Mouse (Mus musculus): ENCODE data around the gene Camk2n2. TPM values are rescaled to one million over a fixed set of nuclear protein-coding genes. Genes with fewer than 3 reads are reported as not detected.
"Not testable (repeated sequence)": the region's sequence is repeated elsewhere in the genome, so short reads cannot be mapped to it uniquely, and the experiment has no call there.

Gene Camk2n2
- total RNA-seq (2021), result 100 to 1,000 TPM; 143 to 153 TPM
- long read RNA-seq, transcript Camk2n2-201 (2 exons, 1,291 nt), result major isoform, 100 of 112 reads
- long read RNA-seq, partial matches to known transcripts, result 11 of 112 reads
- long read RNA-seq, other reads (novel, unspliced or antisense), result 1 of 112 reads

- DNase-seq (ENCODE audit: low spot score in 2 of 2), result peak; percentile 46 to 67
Observed at GRCm38 (mm10) chr16:20621191-20621990, at the start of gene Camk2n2. TSS of gene Camk2n2 (minus strand) at chr16:20621287.

GRCm38 (mm10) chr16:20670291-20670690 is 49.2 kb upstream of the Camk2n2 start:
- no peak for DNase-seq (ENCODE audit: low spot score in 2 of 2)

- DNase-seq (ENCODE audit: low spot score in 2 of 2), result not testable (repeated sequence)
Observed at GRCm38 (mm10) chr16:20668013-20668412, 46.9 kb upstream of the Camk2n2 start, which contains the start of gene Eif4g1. TSS of gene Eif4g1 (plus strand) at chr16:20668313.

GRCm38 (mm10) chr16:20657661-20658060 is 36.6 kb upstream of the Camk2n2 start:
- no peak for DNase-seq (ENCODE audit: low spot score in 2 of 2)

- DNase-seq (ENCODE audit: low spot score in 2 of 2), result no peak
Observed at GRCm38 (mm10) chr16:20653315-20653714, 32.2 kb upstream of the Camk2n2 start.

GRCm38 (mm10) chr16:20651947-20652310 is 30.8 kb upstream of the Camk2n2 start:
- no peak for DNase-seq (ENCODE audit: low spot score in 2 of 2)

- DNase-seq (ENCODE audit: low spot score in 2 of 2), result peak; percentile 96 to 98
Observed at GRCm38 (mm10) chr16:20651076-20651946, 30.2 kb upstream of the Camk2n2 start, which contains the start of gene Psmd2. TSS of gene Psmd2 (plus strand) at chr16:20651652.

GRCm38 (mm10) chr16:20643911-20644310 is 22.8 kb upstream of the Camk2n2 start:
- no peak for DNase-seq (ENCODE audit: low spot score in 2 of 2)

GRCm38 (mm10) chr16:20642161-20642560 is 21.1 kb upstream of the Camk2n2 start:
- DNase-seq (ENCODE audit: low spot score in 2 of 2), result peak; percentile 83 to 88

GRCm38 (mm10) chr16:20638367-20638766 is 17.3 kb upstream of the Camk2n2 start:
- DNase-seq (ENCODE audit: low spot score in 2 of 2), result peak; percentile 76 to 82

GRCm38 (mm10) chr16:20637410-20637809 is 16.3 kb upstream of the Camk2n2 start:
- DNase-seq (ENCODE audit: low spot score in 2 of 2), result no peak

GRCm38 (mm10) chr16:20629731-20630634 is 8.9 kb upstream of the Camk2n2 start, which contains the start of gene Ece2:
TSS of gene Ece2 (plus strand) at chr16:20629828.
- DNase-seq (ENCODE audit: low spot score in 2 of 2), result peak; percentile 39 to 63

- DNase-seq (ENCODE audit: low spot score in 2 of 2), result peak in 1 of 2 experiments; percentile 30
Observed at GRCm38 (mm10) chr16:20628871-20629391, 7.8 kb upstream of the Camk2n2 start.

- no peak for DNase-seq (ENCODE audit: low spot score in 2 of 2)
Observed at GRCm38 (mm10) chr16:20623211-20623610, 2.1 kb upstream of the Camk2n2 start.

- DNase-seq (ENCODE audit: low spot score in 2 of 2), result peak; percentile 58 to 65
Observed at GRCm38 (mm10) chr16:20621991-20622685, 1.1 kb upstream of the Camk2n2 start.

- DNase-seq (ENCODE audit: low spot score in 2 of 2), result peak; percentile 46 to 65
Observed at GRCm38 (mm10) chr16:20620751-20621190, 316 bp downstream of the Camk2n2 start.

GRCm38 (mm10) chr16:20620399-20620735 is 720 bp downstream of the Camk2n2 start:
- DNase-seq (ENCODE audit: low spot score in 2 of 2), result no peak

GRCm38 (mm10) chr16:20619541-20620398 is 1.3 kb downstream of the Camk2n2 start:
- peak; percentile 24 to 39 for DNase-seq (ENCODE audit: low spot score in 2 of 2)
